Mouse (Mus musculus) intestine, embryonic 15.5 days (tissue): ENCODE data around the gene Cd276. TPM values are rescaled to one million over a fixed set of nuclear protein-coding genes. Genes with fewer than 3 reads are reported as not detected.

Source experiments
- ATAC-seq: fragments of 200-750 bp; cut with Nextera tagmentation; 2 replicates; pipeline ENCODE4 v1.8.0; 2017; ENCODE audit warnings: moderate TSS enrichment, moderate library complexity
- H3K27ac ChIP-seq: fragments of 300-500 bp; sonication (generic); 2 replicates; pipeline ENCODE4 v1.5.1; 2015; ENCODE audit warnings: mild to moderate bottlenecking, inconsistent platforms
- H3K27me3 ChIP-seq: fragments of 300-500 bp; sonication (generic); replicated peaks from 2 replicates; pipeline ENCODE4 v1.6.1; 2015; ENCODE audit warnings: inconsistent platforms
- H3K36me3 ChIP-seq: fragments of 300-500 bp; sonication (generic); 2 replicates; pipeline ENCODE4 v1.6.1; 2015; ENCODE audit warnings: inconsistent platforms
- H3K4me1 ChIP-seq: fragments of 300-500 bp; sonication (generic); replicated peaks from 2 replicates; pipeline ENCODE4 v1.6.1; 2015; ENCODE audit warnings: inconsistent platforms
- H3K4me2 ChIP-seq: fragments of 300-500 bp; sonication (generic); replicated peaks from 2 replicates; pipeline ENCODE4 v1.6.1; 2015; ENCODE audit warnings: mild to moderate bottlenecking, inconsistent platforms
- H3K4me3 ChIP-seq: fragments of 300-500 bp; sonication (generic); replicated peaks from 2 replicates; pipeline ENCODE4 v1.5.1; 2015; ENCODE audit warnings: inconsistent platforms
- H3K9ac ChIP-seq: fragments of 300-500 bp; sonication (generic); 2 replicates; pipeline ENCODE4 v1.6.1; 2015; ENCODE audit warnings: inconsistent platforms
- H3K9me3 ChIP-seq: fragments of 300-500 bp; sonication (generic); 2 replicates; pipeline ENCODE4 v1.6.1; 2016; ENCODE audit warnings: inconsistent platforms
- WGBS: fragments of 180-500 bp; shearing (Covaris S2); methylation state at CpG from one replicate; pipeline ENCODE4 v1.1.7; 2015; 5-methylcytosine and 5-hydroxymethylcytosine counted together
- polyA plus RNA-seq: library from polyadenylated mRNA; unstranded; fragments of >200 nt; fragmentation: Nextera tagmentation; extraction: Ambion mirVana; gene quantifications from 2 replicates; pipeline ENCODE4 v1.2.1, GENCODE M21; 2015

Cd276 gene
- polyA plus RNA-seq, 1 experiment from 2014 or later = 22.7 TPM

- Histone ChIP-seq H3K9me3 (no peaks in the 10 kb centered on the region), H3K36me3 (no peaks in the 10 kb centered on the region), H3K27me3 (no peaks in the 10 kb centered on the region), H3K4me2 (no peak overlapping the region), H3K9ac (no peak overlapping the region), H3K4me3 (no peak overlapping the region), H3K4me1 (0 out of 2 replicates have a peak, but pooled peaks cover 4% of the 10 kb centered on the region), H3K27ac (no peak overlapping the region)
- ATAC-seq = no peak
- WGBS = 87% methylated on average over 4 of the region's 4 CpGs
These were observed 30.1 kb downstream of the Cd276 start for GRCm38 (mm10) chr9:58525108-58525507.

DNA sequence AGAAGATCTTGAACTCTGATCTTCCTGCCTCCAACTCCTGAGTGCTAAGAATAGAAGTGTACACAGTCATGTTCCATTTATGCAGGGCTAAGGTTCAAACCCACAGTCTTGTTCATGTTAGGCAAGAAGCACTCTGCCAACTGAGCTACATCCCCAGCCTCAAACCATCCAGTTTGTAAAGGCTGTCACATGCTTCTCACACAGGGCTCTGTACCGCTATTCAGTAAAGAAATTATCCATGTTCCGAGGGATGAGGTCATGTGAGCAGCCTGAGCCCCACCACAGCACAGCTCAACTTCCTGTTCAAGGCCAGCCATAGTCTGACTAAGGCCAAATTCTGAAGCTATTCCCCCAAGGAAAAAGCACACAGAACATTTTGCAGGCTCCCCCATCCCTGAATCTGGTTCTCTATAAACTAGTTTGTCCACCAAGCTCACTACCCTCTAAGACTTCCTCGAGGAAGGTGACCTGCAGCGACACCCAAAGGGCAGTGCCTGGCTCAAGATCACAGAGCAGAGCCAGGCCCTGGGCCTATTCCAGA lies 33.3 kb downstream of the Cd276 start:
- Histone ChIP-seq H3K27me3 (no peaks in the 10 kb centered on the region), H3K4me3 (no peak overlapping the region), H3K9me3 (no peaks in the 10 kb centered on the region), H3K4me2 (no peak overlapping the region), H3K4me1 (0 out of 2 replicates have a peak, but pooled peaks cover 4% of the 10 kb centered on the region), H3K9ac (no peak overlapping the region), H3K27ac (no peak overlapping the region), H3K36me3 (no peaks in the 10 kb centered on the region)
- no peak for ATAC-seq
- WGBS = 41% methylated on average over 4 of the region's 4 CpGs

GRCm38 (mm10) chr9:58520816-58521581 lies 34.2 kb downstream of the Cd276 start:
- no peak overlapping the region for H3K27ac ChIP-seq
- WGBS = 78% methylated on average over 5 of the region's 5 CpGs
- no peak overlapping the region for H3K4me3 ChIP-seq
- no peak for ATAC-seq
- H3K36me3 ChIP-seq = no peaks in the 10 kb centered on the region
- H3K9ac ChIP-seq = no peak overlapping the region
- H3K9me3 ChIP-seq = no peaks in the 10 kb centered on the region
- H3K27me3 ChIP-seq = no peaks in the 10 kb centered on the region
- H3K4me2 ChIP-seq = no peak overlapping the region
- H3K4me1 ChIP-seq = 0 out of 2 replicates have a peak, but pooled peaks cover 4% of the 10 kb centered on the region

DNA sequence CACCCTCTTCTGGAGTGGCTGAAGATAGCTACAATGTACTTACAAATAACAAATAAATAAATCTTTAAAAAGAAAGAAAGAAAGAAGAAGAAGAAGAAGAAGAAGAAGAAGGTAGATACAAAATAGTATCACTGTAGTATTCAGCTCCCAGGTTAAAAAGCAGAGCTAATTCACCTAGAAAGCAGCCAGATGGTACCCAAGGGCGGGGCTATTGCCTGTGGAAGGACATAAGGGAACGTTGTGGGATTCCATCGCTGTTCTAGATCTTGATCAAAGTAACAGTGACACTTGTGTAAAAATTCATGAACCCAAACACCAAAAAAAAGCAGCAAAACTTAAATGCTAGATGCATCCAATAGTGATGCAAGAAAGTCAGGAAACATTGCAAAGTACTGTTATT lies 35.3 kb downstream of the Cd276 start:
- H3K9ac ChIP-seq = no peak overlapping the region
- no peak for ATAC-seq
- no peaks in the 10 kb centered on the region for H3K9me3 ChIP-seq
- WGBS = 83% methylated on average over 3 of the region's 3 CpGs
- H3K36me3 ChIP-seq = no peaks in the 10 kb centered on the region
- H3K4me3 ChIP-seq = no peak overlapping the region
- H3K4me1 ChIP-seq = 0 out of 2 replicates have a peak, but pooled peaks cover 4% of the 10 kb centered on the region
- no peak overlapping the region for H3K27ac ChIP-seq
- H3K4me2 ChIP-seq = no peak overlapping the region
- H3K27me3 ChIP-seq = no peaks in the 10 kb centered on the region

DNA sequence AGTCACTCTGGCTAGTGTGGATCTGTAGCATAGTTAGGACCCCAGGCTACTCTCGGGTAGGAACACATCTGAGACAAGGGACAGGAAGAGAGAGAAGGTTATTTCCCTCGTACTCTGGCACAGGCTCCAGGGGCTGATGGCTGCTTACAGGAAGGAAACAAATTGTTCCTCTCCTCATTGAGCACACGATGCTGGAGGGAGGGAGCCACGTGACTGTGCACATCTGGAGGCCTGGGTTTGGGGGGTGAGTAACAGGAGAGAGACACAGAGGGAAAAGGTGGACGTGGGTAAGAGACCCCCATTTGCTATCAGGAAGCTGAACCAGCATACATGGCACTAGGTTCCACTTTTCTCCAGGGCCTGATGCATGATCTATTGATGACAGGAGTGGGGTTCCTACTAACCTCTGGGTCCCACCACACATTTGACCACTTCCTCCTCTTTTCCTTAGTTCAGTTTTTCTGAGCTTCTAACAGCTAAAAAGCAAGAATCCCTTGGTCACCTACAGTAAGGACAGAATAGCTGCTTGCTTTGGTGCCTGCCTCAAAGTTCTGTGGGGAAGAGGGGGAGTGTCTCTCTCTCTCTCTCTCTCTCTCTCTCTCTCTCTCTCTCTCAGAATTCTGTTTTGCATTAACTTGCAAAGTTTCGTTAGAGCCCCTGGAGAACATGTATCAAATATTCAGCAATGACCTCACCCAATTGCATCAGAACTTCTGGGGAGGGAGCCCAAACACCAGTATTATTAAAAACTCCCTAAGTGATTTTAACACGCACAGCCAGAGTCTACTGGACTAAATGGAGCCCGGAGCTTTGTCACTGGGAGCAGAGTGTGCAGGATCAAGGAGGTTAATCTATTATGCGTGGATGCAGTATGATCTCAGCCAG lies 37.1 kb downstream of the Cd276 start:
- no peaks in the 10 kb centered on the region for H3K9me3 ChIP-seq
- 0 out of 2 replicates have a peak, but pooled peaks cover 4% of the 10 kb centered on the region for H3K4me1 ChIP-seq
- no peak for ATAC-seq
- no peak overlapping the region for H3K4me2 ChIP-seq
- no peaks in the 10 kb centered on the region for H3K27me3 ChIP-seq
- H3K4me3 ChIP-seq = no peak overlapping the region
- H3K36me3 ChIP-seq = no peaks in the 10 kb centered on the region
- WGBS = 39% methylated on average over 9 of the region's 9 CpGs
- H3K9ac ChIP-seq = no peak overlapping the region; the same call in 1 of the 2 replicates
- H3K27ac ChIP-seq = no peak overlapping the region

DNA sequence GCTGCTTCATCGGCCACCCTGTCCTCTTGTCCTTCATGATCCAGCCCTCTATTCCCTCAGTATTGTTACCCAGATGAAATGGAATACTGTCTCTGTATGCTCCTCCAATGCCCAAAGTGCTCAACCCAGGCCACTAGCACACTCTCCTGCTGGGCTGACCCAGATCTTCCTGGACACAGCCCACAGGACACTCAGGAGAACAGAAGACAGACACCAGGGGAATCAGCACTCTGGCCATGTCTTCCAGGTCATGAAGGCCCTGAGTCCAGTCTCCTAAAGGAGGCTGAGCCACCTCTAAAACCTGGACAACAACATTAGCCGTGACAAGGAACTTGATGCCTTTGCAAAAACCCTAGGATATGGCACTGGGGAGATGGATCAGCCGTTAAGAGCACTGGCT lies 38.8 kb downstream of the Cd276 start:
- Histone ChIP-seq H3K4me2 (no peak overlapping the region), H3K27me3 (no peaks in the 10 kb centered on the region), H3K4me3 (no peak overlapping the region), H3K4me1 (no peaks in the 10 kb centered on the region), H3K9ac (no peak overlapping the region), H3K27ac (no peak overlapping the region), H3K36me3 (no peaks in the 10 kb centered on the region), H3K9me3 (no peaks in the 10 kb centered on the region)
- WGBS = 88% methylated on average over 3 of the region's 3 CpGs
- no peak for ATAC-seq

- Histone ChIP-seq H3K4me3 (no peak overlapping the region), H3K4me2 (no peak overlapping the region), H3K27ac (no peak overlapping the region), H3K4me1 (no peaks in the 10 kb centered on the region), H3K9me3 (no peaks in the 10 kb centered on the region), H3K36me3 (no peaks in the 10 kb centered on the region), H3K9ac (no peak overlapping the region), H3K27me3 (no peaks in the 10 kb centered on the region)
- no peak for ATAC-seq
- 53% methylated on average over 5 of the region's 5 CpGs for WGBS
These were observed 41.5 kb downstream of the Cd276 start for GRCm38 (mm10) chr9:58513749-58514148.

- no peaks in the 10 kb centered on the region for H3K36me3 ChIP-seq
- no peaks in the 10 kb centered on the region for H3K4me1 ChIP-seq
- H3K27me3 ChIP-seq = no peaks in the 10 kb centered on the region
- H3K27ac ChIP-seq = no peak overlapping the region
- H3K9me3 ChIP-seq = no peaks in the 10 kb centered on the region
- 89% methylated on average over 5 of the region's 5 CpGs for whole genome bisulfite sequencing
- H3K4me2 ChIP-seq = no peak overlapping the region
- H3K9ac ChIP-seq = no peak overlapping the region
- no peak overlapping the region for H3K4me3 ChIP-seq
- ATAC-seq = no peak
These were observed 44.8 kb downstream of the Cd276 start for GRCm38 (mm10) chr9:58510452-58510851.

- H3K4me2 ChIP-seq = no peak overlapping the region
- H3K27me3 ChIP-seq = no peaks in the 10 kb centered on the region
- H3K4me1 ChIP-seq = no peaks in the 10 kb centered on the region
- no peaks in the 10 kb centered on the region for H3K9me3 ChIP-seq
- no peak overlapping the region for H3K4me3 ChIP-seq
- H3K36me3 ChIP-seq = no peaks in the 10 kb centered on the region
- H3K27ac ChIP-seq = no peak overlapping the region
- no peak for ATAC-seq
- WGBS = 74% methylated on average over 8 of the region's 8 CpGs
- no peak overlapping the region for H3K9ac ChIP-seq
These were observed 47.8 kb downstream of the Cd276 start for GRCm38 (mm10) chr9:58507216-58508005.

DNA sequence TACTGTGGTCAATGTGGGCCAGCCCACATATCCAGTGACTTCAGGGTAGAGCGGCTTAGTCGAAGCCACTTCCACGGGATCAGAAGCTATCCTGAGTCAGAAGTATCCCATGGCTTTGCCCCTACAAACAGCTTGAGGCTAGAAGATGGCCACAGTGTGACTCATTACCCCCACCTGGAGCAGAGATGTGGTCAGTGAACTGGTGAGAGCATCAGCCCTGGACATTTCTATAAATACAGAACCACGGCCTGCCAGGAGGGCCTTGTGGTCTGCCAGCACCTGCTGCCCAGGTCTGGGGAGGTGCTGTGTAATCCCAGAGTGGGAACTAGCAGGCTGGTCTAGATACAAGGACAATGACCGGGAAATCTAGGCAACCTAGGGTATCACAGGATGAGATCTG lies 54.3 kb downstream of the Cd276 start:
- 81% methylated on average over 5 of the region's 5 CpGs for WGBS
- no peak overlapping the region for H3K4me3 ChIP-seq

DNA sequence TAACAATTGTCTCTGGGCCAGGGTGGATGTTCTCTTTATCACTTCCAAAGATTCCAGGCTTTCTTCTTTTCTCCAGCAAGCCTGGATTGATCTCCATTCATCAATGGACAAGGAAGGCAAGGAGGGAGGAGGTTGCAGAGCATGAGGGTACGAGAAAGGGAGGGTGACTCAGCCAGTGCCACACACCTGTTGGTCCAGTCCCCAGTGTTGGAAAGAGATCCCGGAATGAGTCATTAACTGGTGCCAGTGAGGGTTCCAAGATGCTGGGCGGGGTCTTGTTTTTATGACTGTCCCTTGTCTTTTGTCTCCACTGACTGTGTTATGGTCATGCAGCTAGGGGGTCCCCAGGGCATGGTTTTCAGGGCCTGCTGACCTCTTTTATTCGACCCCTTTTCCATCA lies 57.3 kb downstream of the Cd276 start:
- no peak for ATAC-seq
- no peaks in the 10 kb centered on the region for H3K4me1 ChIP-seq
- no peaks in the 10 kb centered on the region for H3K27me3 ChIP-seq
- no peak overlapping the region for H3K27ac ChIP-seq
- no peak overlapping the region for H3K4me2 ChIP-seq
- WGBS = 51% methylated on average over 4 of the region's 4 CpGs
- no peak overlapping the region for H3K4me3 ChIP-seq
- H3K36me3 ChIP-seq = no peaks in the 10 kb centered on the region
- H3K9ac ChIP-seq = no peak overlapping the region
- H3K9me3 ChIP-seq = no peaks in the 10 kb centered on the region

More for the DNA sequence above, 54.3 kb downstream of the Cd276 start:
- Histone ChIP-seq H3K36me3 (no peaks in the 10 kb centered on the region), H3K9me3 (no peaks in the 10 kb centered on the region), H3K4me1 (no peaks in the 10 kb centered on the region), H3K4me2 (no peak overlapping the region), H3K27ac (no peak overlapping the region), H3K9ac (no peak overlapping the region), H3K27me3 (no peaks in the 10 kb centered on the region)
- no peak for ATAC-seq
